Mouse (Mus musculus): ENCODE data around the gene Smim20. TPM values are rescaled to one million over a fixed set of nuclear protein-coding genes. Genes with fewer than 3 reads are reported as not detected.

The Smim20 gene
- polyA plus RNA-seq, 1 experiment from 2014 or later: 103 TPM

DNA sequence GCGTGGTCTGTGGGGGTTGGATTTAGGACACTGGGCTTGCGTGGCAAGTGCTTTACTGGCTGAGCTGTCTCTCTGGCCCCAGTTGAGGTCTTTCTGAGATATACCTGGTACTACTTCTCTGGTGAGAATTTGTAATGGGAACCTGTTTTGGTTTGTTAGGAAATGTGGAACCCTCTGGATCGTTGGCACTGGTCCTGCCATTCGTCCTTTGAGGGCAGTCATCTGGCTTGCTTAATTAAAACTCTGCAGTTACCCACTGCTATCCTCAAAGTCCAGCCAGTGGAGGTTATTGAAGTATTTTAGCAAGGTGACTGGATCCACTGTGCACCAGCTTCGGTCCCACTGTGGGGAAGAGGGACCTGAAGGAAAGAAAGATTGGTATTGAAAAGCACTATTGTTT, 2.9 kb downstream of the Smim20 start:
- H3K27me3 ChIP-seq (replicated peaks; ENCODE audit: control insufficient read depth, insufficient read depth, low read length): no peaks in the 10 kb centered on the region
- H3K27ac ChIP-seq (ENCODE audit: low read depth): no peak overlapping the region
- peaks cover 8% of the 10 kb centered on the region for H3K4me1 ChIP-seq (replicated peaks; ENCODE audit: control insufficient read depth, insufficient read depth, low read length)
- H3K4me2 ChIP-seq (ENCODE audit: low read length): no peak overlapping the region
- DNase-seq (ENCODE audit: low spot score) (no peak), ATAC-seq (replicated peaks; ENCODE audit: low FRiP score, low TSS enrichment, low read depth) (no peak)
- 93% methylated on average over 5 of the region's 5 CpGs for WGBS
- no peaks in the 10 kb centered on the region for H3K9me3 ChIP-seq (ENCODE audit: control insufficient read depth, low read length)
- no peak overlapping the region for H3K4me3 ChIP-seq (ENCODE audit: low read depth, low read length)
- no peaks in the 10 kb centered on the region for H3K36me3 ChIP-seq (ENCODE audit: control insufficient read depth, insufficient read depth, low read length)
- H3K9ac ChIP-seq (ENCODE audit: low read length): no peak overlapping the region

GRCm38 (mm10) chr5:53270947-53271711, 4.2 kb downstream of the Smim20 start:
- Histone ChIP-seq H3K9me3 (ENCODE audit: control insufficient read depth, low read length) (no peaks in the 10 kb centered on the region), H3K4me1 (replicated peaks; ENCODE audit: control insufficient read depth, insufficient read depth, low read length) (peaks cover 17% of the 10 kb centered on the region), H3K4me3 (ENCODE audit: low read depth, low read length) (no peak overlapping the region), H3K27me3 (replicated peaks; ENCODE audit: control insufficient read depth, insufficient read depth, low read length) (no peaks in the 10 kb centered on the region), H3K27ac (ENCODE audit: low read depth) (no peak overlapping the region), H3K4me2 (ENCODE audit: low read length) (no peak overlapping the region), H3K9ac (ENCODE audit: low read length) (no peak overlapping the region), H3K36me3 (ENCODE audit: control insufficient read depth, insufficient read depth, low read length) (no peaks in the 10 kb centered on the region)
- DNase-seq (ENCODE audit: low spot score) (no peak), ATAC-seq (replicated peaks; ENCODE audit: low FRiP score, low TSS enrichment, low read depth) (no peak)
- 88% methylated on average over 13 of the region's 13 CpGs for WGBS

DNA sequence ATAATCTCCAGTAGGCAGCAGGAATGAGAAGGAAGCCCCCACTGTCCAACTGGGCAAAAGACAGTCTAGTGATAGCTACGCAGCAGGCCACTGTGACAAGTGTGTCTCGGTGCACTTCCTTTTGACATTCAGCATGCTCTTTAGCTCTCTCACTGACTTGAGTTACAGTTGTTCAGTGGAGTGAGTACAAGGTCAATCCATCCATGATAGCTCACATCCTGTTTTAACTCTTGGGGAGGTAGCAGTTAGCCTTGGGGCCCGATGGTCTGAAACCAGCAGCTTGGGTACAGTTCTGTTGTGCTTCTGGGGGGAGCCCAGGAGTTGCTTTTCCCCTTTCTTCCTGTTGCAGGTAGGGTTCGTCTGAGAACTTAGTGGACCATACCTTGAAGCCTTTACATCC, 5.7 kb downstream of the Smim20 start:
- H3K4me3 ChIP-seq (ENCODE audit: low read depth, low read length): no peak overlapping the region
- H3K36me3 ChIP-seq (ENCODE audit: control insufficient read depth, insufficient read depth, low read length): no peaks in the 10 kb centered on the region
- DNase-seq (ENCODE audit: low spot score) (no peak), ATAC-seq (replicated peaks; ENCODE audit: low FRiP score, low TSS enrichment, low read depth) (no peak)
- H3K9me3 ChIP-seq (ENCODE audit: control insufficient read depth, low read length): no peaks in the 10 kb centered on the region
- 88% methylated on average over 4 of the region's 4 CpGs for WGBS
- peaks cover 13% of the 10 kb centered on the region for H3K4me1 ChIP-seq (replicated peaks; ENCODE audit: control insufficient read depth, insufficient read depth, low read length)
- H3K9ac ChIP-seq (ENCODE audit: low read length): no peak overlapping the region
- H3K27ac ChIP-seq (ENCODE audit: low read depth): no peak overlapping the region
- no peak overlapping the region for H3K4me2 ChIP-seq (ENCODE audit: low read length)
- H3K27me3 ChIP-seq (replicated peaks; ENCODE audit: control insufficient read depth, insufficient read depth, low read length): no peaks in the 10 kb centered on the region

- no peak overlapping the region for H3K27ac ChIP-seq (ENCODE audit: low read depth)
- no peaks in the 10 kb centered on the region for H3K27me3 ChIP-seq (replicated peaks; ENCODE audit: control insufficient read depth, insufficient read depth, low read length)
- no peak overlapping the region for H3K4me2 ChIP-seq (ENCODE audit: low read length)
- H3K9me3 ChIP-seq (ENCODE audit: control insufficient read depth, low read length): no peaks in the 10 kb centered on the region
- peaks cover 4% of the 10 kb centered on the region; the same call in 1 of the 2 replicates for H3K36me3 ChIP-seq (ENCODE audit: control insufficient read depth, insufficient read depth, low read length)
- H3K4me1 ChIP-seq (replicated peaks; ENCODE audit: control insufficient read depth, insufficient read depth, low read length): peaks cover 12% of the 10 kb centered on the region
- no peak overlapping the region for H3K9ac ChIP-seq (ENCODE audit: low read length)
- no peak overlapping the region for H3K4me3 ChIP-seq (ENCODE audit: low read depth, low read length)
- no peak for ATAC-seq (replicated peaks; ENCODE audit: low FRiP score, low TSS enrichment, low read depth)
- DNase-seq (ENCODE audit: low spot score): no peak
- WGBS: 75% methylated on average over 5 of the region's 5 CpGs
Measured at GRCm38 (mm10) chr5:53273699-53274430, 7.0 kb downstream of the Smim20 start.

- H3K36me3 ChIP-seq (ENCODE audit: control insufficient read depth, insufficient read depth, low read length): peaks cover 8% of the 10 kb centered on the region; the same call in 1 of the 2 replicates
- ATAC-seq (replicated peaks; ENCODE audit: low FRiP score, low TSS enrichment, low read depth) (no peak), DNase-seq (ENCODE audit: low spot score) (no peak)
- H3K27ac ChIP-seq (ENCODE audit: low read depth): no peak overlapping the region
- WGBS: 57% methylated on average over 5 of the region's 5 CpGs
- H3K9me3 ChIP-seq (ENCODE audit: control insufficient read depth, low read length): no peaks in the 10 kb centered on the region
- H3K4me1 ChIP-seq (replicated peaks; ENCODE audit: control insufficient read depth, insufficient read depth, low read length): peaks cover 12% of the 10 kb centered on the region
- H3K4me3 ChIP-seq (ENCODE audit: low read depth, low read length): no peak overlapping the region
- H3K4me2 ChIP-seq (ENCODE audit: low read length): no peak overlapping the region
- H3K27me3 ChIP-seq (replicated peaks; ENCODE audit: control insufficient read depth, insufficient read depth, low read length): no peaks in the 10 kb centered on the region
- no peak overlapping the region for H3K9ac ChIP-seq (ENCODE audit: low read length)
Measured at GRCm38 (mm10) chr5:53274811-53275355, 8.0 kb downstream of the Smim20 start.

- WGBS: 69% methylated on average over 3 of the region's 3 CpGs
- ATAC-seq (replicated peaks; ENCODE audit: low FRiP score, low TSS enrichment, low read depth) (no peak), DNase-seq (ENCODE audit: low spot score) (no peak)
- Histone ChIP-seq H3K4me1 (replicated peaks; ENCODE audit: control insufficient read depth, insufficient read depth, low read length) (peaks cover 12% of the 10 kb centered on the region), H3K9ac (ENCODE audit: low read length) (no peak overlapping the region), H3K27me3 (replicated peaks; ENCODE audit: control insufficient read depth, insufficient read depth, low read length) (no peaks in the 10 kb centered on the region), H3K4me2 (ENCODE audit: low read length) (no peak overlapping the region), H3K9me3 (ENCODE audit: control insufficient read depth, low read length) (no peaks in the 10 kb centered on the region), H3K4me3 (ENCODE audit: low read depth, low read length) (no peak overlapping the region), H3K36me3 (ENCODE audit: control insufficient read depth, insufficient read depth, low read length) (peaks cover 8% of the 10 kb centered on the region; the same call in 1 of the 2 replicates), H3K27ac (ENCODE audit: low read depth) (no peak overlapping the region)
Measured at GRCm38 (mm10) chr5:53275376-53275775, 8.5 kb downstream of the Smim20 start.

DNA sequence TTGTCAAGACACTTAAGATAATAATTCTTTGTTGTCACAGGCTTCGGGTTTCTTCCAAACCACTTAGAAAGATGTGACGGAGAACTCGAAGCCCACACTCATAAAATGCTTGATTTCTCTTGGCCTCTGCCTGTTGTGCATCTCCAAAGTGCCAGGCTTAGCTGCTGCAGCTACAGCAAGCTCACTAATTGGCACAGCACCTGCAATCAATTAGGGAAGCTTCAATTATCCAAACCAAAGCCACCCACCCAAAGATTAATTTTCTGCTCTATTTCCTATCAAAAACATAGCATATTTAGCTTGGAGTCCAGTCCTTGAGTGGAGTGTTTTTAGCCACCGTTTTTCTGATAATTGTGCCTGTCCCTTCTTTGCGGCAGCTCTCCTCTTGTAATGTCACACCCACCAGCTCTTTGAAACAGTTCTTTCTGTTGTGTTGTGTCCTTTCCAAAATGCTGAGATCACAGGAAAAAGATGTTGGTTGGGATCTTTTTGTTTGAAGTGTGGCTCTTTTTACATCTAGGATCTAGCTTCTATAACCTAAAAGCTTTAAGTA, 9.7 kb downstream of the Smim20 start:
- H3K4me1 ChIP-seq (replicated peaks; ENCODE audit: control insufficient read depth, insufficient read depth, low read length): peaks cover 12% of the 10 kb centered on the region
- ATAC-seq (replicated peaks; ENCODE audit: low FRiP score, low TSS enrichment, low read depth) (no peak), DNase-seq (ENCODE audit: low spot score) (no peak)
- H3K36me3 ChIP-seq (ENCODE audit: control insufficient read depth, insufficient read depth, low read length): peaks cover 8% of the 10 kb centered on the region; the same call in 1 of the 2 replicates
- H3K9me3 ChIP-seq (ENCODE audit: control insufficient read depth, low read length): no peaks in the 10 kb centered on the region
- 60% methylated on average over 5 of the region's 5 CpGs for WGBS
- no peak overlapping the region for H3K4me2 ChIP-seq (ENCODE audit: low read length)
- no peaks in the 10 kb centered on the region for H3K27me3 ChIP-seq (replicated peaks; ENCODE audit: control insufficient read depth, insufficient read depth, low read length)
- H3K9ac ChIP-seq (ENCODE audit: low read length): no peak overlapping the region
- H3K4me3 ChIP-seq (ENCODE audit: low read depth, low read length): no peak overlapping the region
- no peak overlapping the region for H3K27ac ChIP-seq (ENCODE audit: low read depth)

DNA sequence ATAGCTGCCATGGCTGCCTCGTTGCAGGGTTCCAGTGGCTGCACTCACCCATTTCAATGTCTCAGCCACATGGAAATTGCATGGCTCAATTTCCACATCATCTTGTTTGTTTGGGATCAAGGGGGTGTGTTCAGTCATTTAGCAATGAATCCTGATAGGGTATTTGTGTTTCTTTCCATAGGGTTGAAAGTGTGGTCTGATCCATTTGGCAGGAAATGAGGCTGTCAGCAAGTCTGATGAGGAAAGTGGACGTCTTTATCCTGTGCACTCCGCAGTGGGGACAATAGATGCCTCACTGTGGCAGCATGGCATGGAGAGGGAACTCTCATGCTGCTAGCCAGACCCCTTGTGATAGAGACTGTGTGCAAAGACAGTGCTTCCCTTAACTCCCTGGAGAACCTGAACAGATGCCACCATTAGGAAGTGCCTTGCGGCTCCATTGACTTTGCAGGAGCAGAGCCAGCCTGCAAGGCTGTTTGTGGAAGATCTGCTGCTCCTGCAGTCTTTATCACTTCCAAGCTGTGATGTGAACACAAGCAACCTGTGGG, 10.9 kb downstream of the Smim20 start:
- no peak overlapping the region for H3K4me2 ChIP-seq (ENCODE audit: low read length)
- H3K27me3 ChIP-seq (replicated peaks; ENCODE audit: control insufficient read depth, insufficient read depth, low read length): no peaks in the 10 kb centered on the region
- H3K4me1 ChIP-seq (replicated peaks; ENCODE audit: control insufficient read depth, insufficient read depth, low read length): peaks cover 12% of the 10 kb centered on the region
- no peak for DNase-seq (ENCODE audit: low spot score)
- no peak overlapping the region for H3K9ac ChIP-seq (ENCODE audit: low read length)
- no peak for ATAC-seq (replicated peaks; ENCODE audit: low FRiP score, low TSS enrichment, low read depth)
- no peaks in the 10 kb centered on the region for H3K9me3 ChIP-seq (ENCODE audit: control insufficient read depth, low read length)
- 80% methylated on average over 4 of the region's 4 CpGs for WGBS
- no peak overlapping the region for H3K27ac ChIP-seq (ENCODE audit: low read depth)
- H3K36me3 ChIP-seq (ENCODE audit: control insufficient read depth, insufficient read depth, low read length): peaks cover 8% of the 10 kb centered on the region; the same call in 1 of the 2 replicates
- H3K4me3 ChIP-seq (ENCODE audit: low read depth, low read length): no peak overlapping the region

All from intestine, embryonic 14.5 days (tissue).